Mouse (Mus musculus) heart, postnatal 36 days (tissue): ENCODE measurements around the gene Gm13030. TPM values are rescaled to one million over a fixed set of nuclear protein-coding genes. Genes with fewer than 3 reads are reported as not detected.

ENCODE experiments used
- total RNA-seq, 2 experiments: library from RNA; stranded (reverse); gene quantifications; 2 replicates each; pipeline ENCODE4 v1.2.3; 2021

The Gm13030 gene
- total RNA-seq, 2 experiments from 2014 or later = not detected

Other genes with a start within 250 kb of the Gm13030 start
- not detected for gene Vwa5b1, start 238.1 kb downstream of the Gm13030 start, total RNA-seq
- gene Pla2g2c, start 149.2 kb downstream of the Gm13030 start, total RNA-seq = under 1 TPM in 1 of 2 experiments, not detected in 1; 0.31 TPM
- 1 to 10 TPM; 1.5 to 3.1 TPM for gene Ubxn10, start 136.8 kb downstream of the Gm13030 start, total RNA-seq
- gene Pla2g2f, start 116.3 kb downstream of the Gm13030 start, total RNA-seq = under 1 TPM in 1 of 2 experiments, not detected in 1; 0.24 TPM
- gene Pla2g2d, start 98.2 kb downstream of the Gm13030 start, total RNA-seq = under 1 TPM; 0.30 to 0.36 TPM
- 10 to 100 TPM; 27.0 to 32.1 TPM for gene Pla2g5, start 10.5 kb downstream of the Gm13030 start, total RNA-seq
- gene Pla2g2e, start 4.0 kb upstream of the Gm13030 start, total RNA-seq = 1 to 10 TPM in 1 of 2 experiments, under 1 TPM in 1; 0.97 to 1.1 TPM
- gene Otud3, start 40.0 kb upstream of the Gm13030 start, total RNA-seq = 10 to 100 TPM; 10.6 to 11.6 TPM
- gene Rnf186, start 93.1 kb upstream of the Gm13030 start, total RNA-seq = not detected
- 1 to 10 TPM; 8.4 to 10.0 TPM for gene Tmco4, start 98.9 kb upstream of the Gm13030 start, total RNA-seq
- gene Htr6, start 201.6 kb upstream of the Gm13030 start, total RNA-seq = not detected
- gene Nbl1, start 219.0 kb upstream of the Gm13030 start, total RNA-seq = 10 to 100 TPM; 25.5 to 29.1 TPM